In genomic region chr15:77359486-77359885, GRCm38 (mm10) we compare ENCODE assay signal across 9 mouse cellular contexts. TPM values are rescaled to one million over a fixed set of nuclear protein-coding genes. Genes with fewer than 3 reads are reported as not detected.
DNase-seq lines count a peak whose midpoint lies in the region; ATAC-seq lines count a peak whose summit lies in the region.
"Had no signal": no experiment of that assay in that cellular context is flagged by ENCODE, and none has a peak within 500 bp of the region (broad histone marks: within the 10 kb centered on the region; RNA-seq: fewer than 3 reads in every experiment).

No protein-coding gene starts in this region.

- intact Hi-C loops in gastrocnemius, postnatal 36 days (cut with DNase I) = loop anchor here (5.0 kb wide), 1 partner anchor 132 kb away; no protein-coding TSS in a partner anchor

- no peaks in the 10 kb centered on the region for H3K36me3 ChIP-seq in kidney, embryonic 15.5 days
- H3K36me3 ChIP-seq in neural tube, embryonic 11.5 days (ENCODE audit: control insufficient read depth, insufficient read depth, low read length) = no peaks in the 10 kb centered on the region

- no peak overlapping the region for H3K4me2 ChIP-seq in kidney, embryonic 15.5 days
- H3K4me2 ChIP-seq in neural tube, embryonic 11.5 days (ENCODE audit: low read depth) = peak overlapping the region; percentile 53; the same call in 1 of the 2 replicates

- 60% methylated on average over 9 of the region's 9 CpGs for WGBS in kidney, embryonic 15.5 days
- 62% methylated on average over 9 of the region's 9 CpGs for WGBS in neural tube, embryonic 11.5 days

- no peak overlapping the region for H3K9ac ChIP-seq in kidney, embryonic 15.5 days
- H3K9ac ChIP-seq in neural tube, embryonic 11.5 days (ENCODE audit: low read length) = peak overlapping the region; percentile 72; the same call in 1 of the 2 replicates

- peak overlapping the region; percentile 75 for H3K27ac ChIP-seq in kidney, embryonic 15.5 days
- peak overlapping the region; percentile 56; the same call in 1 of the 2 replicates for H3K27ac ChIP-seq in neural tube, embryonic 11.5 days (ENCODE audit: low read depth, low read length)

- H3K4me1 ChIP-seq in kidney, embryonic 15.5 days = peaks cover 40% of the 10 kb centered on the region
- H3K4me1 ChIP-seq in neural tube, embryonic 11.5 days (ENCODE audit: control insufficient read depth, insufficient read depth, low read length) = peaks cover 35% of the 10 kb centered on the region

- no peak overlapping the region for H3K4me3 ChIP-seq in kidney, embryonic 15.5 days (replicated peaks)
- H3K4me3 ChIP-seq in neural tube, embryonic 11.5 days (ENCODE audit: low read depth, low read length) = no peak overlapping the region

- no peak for ATAC-seq in kidney, embryonic 15.5 days (replicated peaks; ENCODE audit: low FRiP score)
- ATAC-seq in neural tube, embryonic 11.5 days (ENCODE audit: insufficient read depth, low FRiP score, low TSS enrichment) = no peak

- peak; percentile 38 for DNase-seq in ovary, postnatal 14 days (ENCODE audit: low spot score)
- DNase-seq in ovary, postnatal 10 days (ENCODE audit: low spot score) = no peak
- DNase-seq in gastrocnemius, postnatal 36 days = peak; percentile 53 to 58
- no peak for DNase-seq in neural tube, embryonic 11.5 days (ENCODE audit: low spot score)
- DNase-seq in spleen, postnatal 36 days (ENCODE audit: low spot score in 2 of 2) = no peak
- DNase-seq in testis, postnatal 10 days (ENCODE audit: low spot score) = no peak
- no peak for DNase-seq in spleen, adult 18-20 months

- H3K27me3 ChIP-seq in kidney, embryonic 15.5 days = peaks cover 2% of the 10 kb centered on the region; the same call in 1 of the 2 replicates
- no peaks in the 10 kb centered on the region for H3K27me3 ChIP-seq in neural tube, embryonic 11.5 days (ENCODE audit: control insufficient read depth, insufficient read depth, low read length)

- no peaks in the 10 kb centered on the region for H3K9me3 ChIP-seq in kidney, embryonic 15.5 days (replicated peaks)
- H3K9me3 ChIP-seq in neural tube, embryonic 11.5 days (ENCODE audit: control insufficient read depth, low read length) = no peaks in the 10 kb centered on the region

RNA-seq across cellular contexts. Expression of gene Apol7a, which starts 39.4 kb away (rescaled TPM):
- total RNA-seq in gastrocnemius, postnatal 36 days (2021) = under 1 TPM; 0.26 to 0.59 TPM
- 0.06 TPM in 1 of 2 replicates, not detected in the other for polyA plus RNA-seq in kidney, embryonic 15.5 days (2015; fragmentation: Nextera tagmentation; extraction: Ambion mirVana)
- polyA plus RNA-seq in neural tube, embryonic 11.5 days (2014; fragmentation: Nextera tagmentation; extraction: Ambion mirVana) = not detected in 2 replicates

RNA-seq across cellular contexts. Expression of gene Apol9a, which starts 51.4 kb away (rescaled TPM):
- under 1 TPM in 1 of 2 experiments, not detected in 1; 0.22 TPM for total RNA-seq in gastrocnemius, postnatal 36 days (2021)
- polyA plus RNA-seq in kidney, embryonic 15.5 days (2015; fragmentation: Nextera tagmentation; extraction: Ambion mirVana) = 0.17 TPM in 1 of 2 replicates, not detected in the other
- polyA plus RNA-seq in neural tube, embryonic 11.5 days (2014; fragmentation: Nextera tagmentation; extraction: Ambion mirVana) = not detected in 2 replicates
- polyA plus RNA-seq: stomach, embryonic 14.5 days had no signal

RNA-seq across cellular contexts. Expression of gene Rbfox2, which starts 52.7 kb away (rescaled TPM):
- total RNA-seq in gastrocnemius, postnatal 36 days (2021) = 10 to 100 TPM; 44.2 to 63.3 TPM
- 41.6 and 47.7 TPM in 2 replicates for polyA plus RNA-seq in kidney, embryonic 15.5 days (2015; fragmentation: Nextera tagmentation; extraction: Ambion mirVana)
- 123 and 125 TPM in 2 replicates for polyA plus RNA-seq in neural tube, embryonic 11.5 days (2014; fragmentation: Nextera tagmentation; extraction: Ambion mirVana)

Comparison
In these comparisons a context has a peak if more than half of its experiments do, and no peak if none do; other contexts are left out.
1. DNase-seq: peak in ovary, postnatal 14 days (single experiment) and gastrocnemius, postnatal 36 days (2 of 2); none in ovary, postnatal 10 days (single experiment), neural tube, embryonic 11.5 days (single experiment), spleen, postnatal 36 days (0 of 2), testis, postnatal 10 days (single experiment) and spleen, adult 18-20 months (0 of 2).